Mouse (Mus musculus) left cerebral cortex, postnatal 14 days (tissue): ENCODE measurements around the gene Selenom. TPM values are rescaled to one million over a fixed set of nuclear protein-coding genes. Genes with fewer than 3 reads are reported as not detected.

ENCODE experiments used
- DNase-seq, 2 experiments: peaks; one replicate each; pipeline ENCODE4 v3.0.0; 2021 to 2022; ENCODE audit warnings: low spot score in 2 of 2, mixed read lengths in 1 of 2
- intact Hi-C: fragments of 180-260 bp; cut with DNase I; formaldehyde crosslinking; loops from one replicate; pipeline ENCODE4 v1.15.1; 2025
- long read RNA-seq, 2 experiments: library from polyadenylated mRNA; stranded (forward); transcript quantifications; one replicate each; pipeline ENCODE4 v2.0.0; 2021
- total RNA-seq, 2 experiments: library from RNA; stranded (reverse); gene quantifications; 2 replicates each; pipeline ENCODE4 v1.2.3; 2021

The Selenom gene
- 100 to 1,000 TPM; 156 to 170 TPM for total RNA-seq
- long read RNA-seq, experiment 1, transcript Selenom-201 (5 exons, 707 nt) = major isoform, 116 of 122 reads
- long read RNA-seq, experiment 1, partial matches to known transcripts = 1 of 122 reads
- long read RNA-seq, experiment 1, other reads (novel, unspliced or antisense) = 3 of 122 reads
- long read RNA-seq, experiment 2, transcript Selenom-201 (5 exons, 707 nt) = major isoform, 74 of 83 reads
- long read RNA-seq, experiment 2, partial matches to known transcripts = 0 of 83 reads
- long read RNA-seq, experiment 2, other reads (novel, unspliced or antisense) = 8 of 83 reads

DNA sequence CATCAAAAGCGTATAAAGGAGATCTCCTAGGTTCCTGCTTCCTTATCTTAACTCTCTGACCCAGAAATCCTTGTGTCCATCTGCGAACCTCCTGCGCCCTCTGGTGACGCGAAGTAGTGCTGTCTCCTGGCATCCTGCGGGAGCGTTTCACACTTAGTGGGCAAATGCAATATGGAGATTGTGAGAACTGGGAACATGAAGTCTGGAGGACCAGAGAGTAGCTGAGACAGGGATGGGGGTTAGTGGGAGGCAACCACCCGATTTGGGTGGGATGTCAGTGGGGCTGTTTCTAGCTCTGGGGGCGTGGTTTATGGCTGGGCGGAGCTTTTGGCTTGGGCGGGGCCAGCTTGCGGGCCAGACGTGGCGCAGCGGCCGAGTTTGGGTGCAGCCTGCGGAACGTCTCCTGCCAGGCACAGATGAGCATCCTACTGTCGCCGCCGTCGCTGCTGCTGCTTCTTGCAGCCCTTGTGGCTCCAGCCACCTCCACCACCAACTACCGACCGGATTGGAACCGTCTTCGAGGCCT lies at the start of gene Selenom:
Selenom (plus strand) TSS at position 156 of the 526 bp plus-strand sequence.
- intact Hi-C loops = loop anchor here (1.0 to 5.0 kb wide), 2 partner anchors 42 to 127 kb away; no protein-coding TSS in a partner anchor
- DNase-seq = peak; percentile 90 to 93

- no peak for DNase-seq
- intact Hi-C loops = loop anchor here (10.0 kb wide), 1 partner anchor 313 kb away; no protein-coding TSS in a partner anchor
These were observed 43.0 kb upstream of the Selenom start for GRCm38 (mm10) chr11:3471448-3471850.

DNA sequence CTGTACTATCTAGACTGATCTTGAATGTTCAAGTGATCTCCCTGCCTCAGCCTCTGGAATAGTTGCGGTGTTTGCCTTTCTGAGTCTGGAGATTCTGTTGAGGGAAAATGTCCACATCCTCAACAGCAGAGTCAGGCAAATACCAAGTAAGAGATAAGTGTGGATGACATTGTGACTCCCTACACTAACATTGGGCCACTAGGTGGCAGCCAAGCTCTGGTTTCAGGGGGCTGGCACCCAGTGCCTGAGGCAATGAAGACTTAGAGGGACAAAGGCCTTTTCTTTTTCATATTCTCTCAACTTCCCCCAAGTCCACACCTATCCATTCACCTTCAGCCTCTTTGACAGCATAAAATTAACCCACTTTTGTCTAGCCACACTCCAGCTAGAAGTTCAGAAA lies 42.0 kb upstream of the Selenom start:
- peak; percentile 82 to 85 for DNase-seq
- intact Hi-C loops = loop anchor here (1.0 to 10.0 kb wide), 2 partner anchors 42 to 312 kb away; partner anchors contain the start of gene Selenom

DNA sequence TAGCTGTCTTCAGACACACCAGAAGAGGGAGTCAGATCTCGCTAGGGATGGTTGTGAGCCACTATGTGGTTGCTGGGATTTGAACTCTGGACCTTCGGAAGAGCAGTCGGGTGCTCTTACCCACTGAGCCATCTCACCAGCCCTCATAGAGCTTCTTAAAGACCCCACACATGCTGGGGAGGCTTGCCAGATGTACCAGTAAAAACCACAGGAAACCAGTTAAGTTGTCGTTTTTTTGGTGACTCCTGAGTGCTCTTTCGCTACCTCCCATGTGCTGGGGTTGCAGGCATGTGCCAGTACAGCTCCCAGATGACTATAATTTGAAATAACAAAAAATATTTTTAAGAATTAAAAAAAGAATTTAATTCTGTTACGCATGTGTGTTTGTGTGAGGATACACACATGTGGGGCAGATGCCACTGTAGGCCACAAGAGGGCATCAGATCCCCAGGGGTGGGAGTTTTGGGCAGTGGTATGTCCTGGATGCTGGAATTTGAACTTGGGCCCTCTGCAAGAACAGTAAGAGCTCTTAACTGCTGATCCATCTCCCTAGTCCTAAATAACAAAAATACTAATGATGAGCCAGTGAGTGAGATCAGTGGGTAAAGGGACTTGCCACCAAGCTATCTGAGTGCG lies 39.9 kb upstream of the Selenom start:
- intact Hi-C loops = loop anchor here (10.0 kb wide), 1 partner anchor 310 kb away; no protein-coding TSS in a partner anchor
- DNase-seq = no peak

DNA sequence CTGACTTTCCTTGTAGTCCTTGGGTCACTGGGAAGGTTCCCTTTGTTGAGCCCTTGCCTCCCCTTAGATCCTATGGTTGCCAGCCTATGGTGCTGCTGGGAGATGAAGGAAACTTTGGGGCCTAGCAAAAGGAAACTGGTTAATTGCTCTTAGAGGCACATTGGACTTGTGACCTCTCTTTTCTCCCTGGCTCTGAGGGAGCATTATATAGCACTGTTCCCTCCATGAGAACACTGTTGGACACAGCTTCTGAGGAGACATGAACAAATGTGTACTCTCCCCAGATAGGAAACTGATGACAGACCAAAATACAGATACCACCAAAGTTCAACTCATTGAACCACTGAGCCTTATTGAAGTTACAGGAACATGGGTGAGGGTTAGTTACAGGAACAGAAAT lies 39.0 kb upstream of the Selenom start:
- intact Hi-C loops = loop anchor here (10.0 kb wide), 1 partner anchor 309 kb away; no protein-coding TSS in a partner anchor
- no peak for DNase-seq

- intact Hi-C loops = no loop called here
- DNase-seq = peak; percentile 53 to 58
These were observed 30.4 kb upstream of the Selenom start for GRCm38 (mm10) chr11:3483980-3484642.

GRCm38 (mm10) chr11:3486349-3486748 lies 28.1 kb upstream of the Selenom start:
- intact Hi-C loops = no loop called here
- DNase-seq = no peak

GRCm38 (mm10) chr11:3487952-3488570 lies 26.4 kb upstream of the Selenom start, which contains the start of gene Pla2g3:
TSS of gene Pla2g3 (plus strand) at chr11:3488284.
- no peak for DNase-seq
- intact Hi-C loops = no loop called here

GRCm38 (mm10) chr11:3489036-3489435 lies 25.4 kb upstream of the Selenom start:
- intact Hi-C loops = no loop called here
- DNase-seq = no peak

DNA sequence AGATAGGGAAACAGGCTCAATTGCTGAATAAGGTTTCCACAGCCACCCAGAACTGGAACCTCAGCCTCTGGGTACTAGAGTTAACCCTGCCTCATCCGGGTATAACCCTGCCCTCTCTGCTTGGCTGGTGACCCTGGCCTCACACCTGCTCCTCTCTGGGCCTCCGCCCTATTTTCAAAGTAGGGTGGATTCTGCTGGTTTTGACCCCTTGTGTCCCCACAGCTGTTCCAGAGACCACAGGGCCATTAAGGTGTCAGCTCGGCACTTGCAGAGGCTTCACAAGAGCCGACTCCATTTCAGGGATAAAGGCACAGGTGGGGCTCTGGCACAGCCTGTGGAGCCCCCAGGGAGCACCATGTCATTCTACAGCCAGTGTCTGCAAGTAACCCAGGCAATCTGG lies 21.7 kb upstream of the Selenom start:
- intact Hi-C loops = no loop called here
- DNase-seq = no peak

DNA sequence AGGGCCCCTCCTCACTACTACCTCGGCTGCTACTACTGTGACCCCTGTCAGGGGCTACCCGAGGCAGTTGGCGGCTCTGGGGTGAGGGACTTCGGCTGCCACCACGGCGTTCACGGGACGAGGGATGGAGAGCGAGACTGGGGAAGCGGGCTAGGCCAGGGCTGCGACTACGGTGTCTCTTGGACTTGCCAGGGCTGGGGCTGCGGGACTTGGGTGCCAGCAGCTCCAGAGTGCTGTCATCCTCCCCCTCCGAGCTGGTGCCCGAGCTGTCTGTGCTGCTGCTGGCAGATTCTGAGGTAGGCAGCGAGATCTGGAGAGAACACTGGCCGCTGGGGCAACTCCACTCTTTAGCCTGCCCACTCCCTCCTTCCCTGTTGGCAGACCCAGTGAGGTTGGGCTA lies 19.6 kb upstream of the Selenom start:
- intact Hi-C loops = no loop called here
- no peak for DNase-seq

- no peak for DNase-seq
- intact Hi-C loops = no loop called here
These were observed 19.0 kb upstream of the Selenom start for GRCm38 (mm10) chr11:3495496-3495895.

GRCm38 (mm10) chr11:3496756-3497155 lies 17.7 kb upstream of the Selenom start:
- intact Hi-C loops = no loop called here
- no peak for DNase-seq

DNA sequence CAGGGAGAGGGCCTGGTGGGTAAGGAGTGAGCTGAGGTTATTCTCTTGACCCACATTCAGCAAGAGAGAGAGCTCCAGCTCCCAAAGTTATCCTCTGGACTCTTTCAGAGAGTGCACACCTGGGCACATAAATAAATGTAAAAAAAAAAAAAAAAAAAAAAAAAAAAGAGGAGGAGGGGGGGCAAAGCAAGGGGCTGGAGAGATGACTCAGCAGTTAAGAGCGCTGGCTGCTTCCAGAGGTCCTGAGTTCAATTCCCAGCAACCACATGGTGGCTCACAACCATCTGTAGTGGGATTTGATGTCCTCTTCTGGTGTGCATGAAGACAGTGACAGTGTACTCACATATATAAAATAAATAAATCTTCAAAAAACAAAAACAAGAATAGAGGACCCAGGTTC lies 17.2 kb upstream of the Selenom start:
- intact Hi-C loops = no loop called here
- DNase-seq = no peak

DNA sequence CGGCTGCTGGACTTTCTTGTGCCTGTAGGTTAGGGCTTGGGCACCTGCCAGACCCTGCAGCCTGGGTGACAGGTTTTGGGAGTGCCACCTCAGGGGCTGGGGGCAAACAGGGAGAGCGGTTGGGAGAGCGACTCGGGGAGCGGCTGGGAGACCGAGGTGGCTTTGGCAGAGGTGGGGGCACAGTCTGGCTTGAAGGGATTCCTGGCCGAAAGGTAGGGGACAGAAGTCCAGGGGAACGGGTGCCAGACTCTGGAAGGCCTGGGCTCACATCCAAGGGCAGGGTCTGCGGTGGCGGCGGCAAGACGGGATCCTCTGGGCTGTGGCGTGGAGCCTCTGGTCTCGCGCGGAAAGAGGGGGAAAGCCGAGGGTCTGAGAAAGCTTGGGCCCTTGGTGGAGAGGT lies 12.4 kb upstream of the Selenom start:
- DNase-seq = no peak
- intact Hi-C loops = no loop called here

DNA sequence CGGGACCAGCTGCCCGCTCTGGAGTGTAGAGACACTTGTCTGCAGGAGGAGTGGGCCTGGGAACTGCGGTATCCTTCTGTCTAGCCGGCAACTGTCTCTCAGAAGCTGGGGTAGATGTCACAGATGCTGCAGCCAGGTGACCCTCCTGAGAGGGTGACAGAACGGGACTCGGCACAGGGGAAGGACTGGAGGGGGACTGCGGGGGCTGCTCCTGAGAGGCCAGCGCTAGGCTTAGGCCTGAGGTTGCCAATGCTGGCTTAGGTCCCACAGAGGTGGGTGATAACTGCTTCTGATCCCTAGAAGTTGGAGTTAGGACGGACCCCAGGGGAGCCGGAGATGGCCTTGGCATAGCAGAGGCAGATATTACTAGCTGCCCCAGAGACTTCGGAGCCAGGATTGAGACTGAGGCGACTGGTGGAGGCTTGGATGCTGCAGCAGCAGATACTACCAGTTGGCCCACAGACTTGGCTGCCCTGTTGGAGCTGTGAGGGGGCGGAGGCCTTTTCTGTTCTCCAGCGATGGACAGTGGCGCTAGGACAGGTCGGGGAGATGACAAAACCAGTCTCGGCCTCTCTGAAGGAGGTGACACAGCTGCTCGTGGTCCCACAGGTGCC lies 11.9 kb upstream of the Selenom start:
- intact Hi-C loops = no loop called here
- no peak for DNase-seq

DNA sequence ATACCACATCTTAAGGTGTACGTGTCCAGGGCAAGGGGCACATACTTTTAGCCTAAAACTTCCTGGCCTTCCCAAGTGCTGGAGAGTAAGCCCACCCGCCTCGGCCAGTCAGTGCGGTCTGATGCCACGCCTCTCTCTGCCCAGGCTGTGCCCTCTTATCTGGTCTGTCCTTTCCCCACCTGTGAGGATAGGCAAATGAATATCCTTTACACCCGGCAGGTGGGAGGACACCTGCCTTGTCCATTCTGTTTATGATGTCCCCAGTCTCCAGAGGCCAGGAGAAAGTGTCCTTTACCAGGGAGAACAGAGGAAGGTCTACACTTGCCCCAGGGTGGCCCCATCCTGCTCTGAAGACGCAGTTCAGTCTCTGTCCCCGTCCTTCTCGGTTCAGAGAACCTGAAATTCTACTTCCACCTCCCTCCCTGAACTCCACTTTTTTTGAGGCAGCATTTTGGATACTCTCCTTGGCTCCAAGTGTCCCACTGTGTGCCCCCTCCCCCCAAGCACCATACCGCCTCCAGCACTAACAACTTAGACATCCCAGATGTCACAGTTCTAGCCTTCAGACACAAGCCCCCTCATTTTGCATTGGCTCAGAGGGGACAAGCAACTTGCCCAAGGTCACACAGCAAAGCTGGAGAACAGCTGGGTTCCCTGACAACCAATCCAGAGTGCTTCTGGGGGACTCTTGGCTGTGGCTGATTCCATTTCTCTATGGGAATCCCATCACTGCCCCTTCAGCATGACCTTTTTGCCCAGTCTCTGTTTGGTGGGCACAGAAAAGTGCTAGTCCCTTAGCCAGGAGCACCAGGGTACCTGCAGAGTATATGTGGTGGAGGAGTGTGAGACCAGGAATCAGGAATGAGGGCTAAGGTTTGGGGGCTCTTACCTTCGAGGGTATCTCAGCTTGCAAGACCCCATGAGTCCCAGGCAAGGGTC lies 10.5 kb upstream of the Selenom start:
- intact Hi-C loops = no loop called here
- DNase-seq = no peak

GRCm38 (mm10) chr11:3508226-3508625 lies 6.3 kb upstream of the Selenom start:
- DNase-seq = no peak
- intact Hi-C loops = no loop called here
